Mouse (Mus musculus) intestine, postnatal 0 days (tissue): ENCODE results near the gene Atf4. TPM values are rescaled to one million over a fixed set of nuclear protein-coding genes. Genes with fewer than 3 reads are reported as not detected.
A peak's percentile ranks its signal among the peaks of the same experiment; 100 is the strongest.

Source experiments
- ATAC-seq: fragments of 200-750 bp; cut with Nextera tagmentation; 2 replicates; pipeline ENCODE4 v1.8.0; 2017; ENCODE audit warnings: mild to moderate bottlenecking, moderate TSS enrichment, moderate library complexity
- H3K27ac ChIP-seq: fragments of 300-500 bp; sonication (generic); 2 replicates; pipeline ENCODE4 v1.5.1; 2014; ENCODE audit warnings: mild to moderate bottlenecking, low read depth, low read length, moderate library complexity
- H3K27me3 ChIP-seq: fragments of 300-500 bp; sonication (generic); replicated peaks from 2 replicates; pipeline ENCODE4 v1.6.1; 2014; ENCODE audit warnings: low read length, mixed read lengths; ENCODE audit not compliant: control insufficient read depth, insufficient read depth
- H3K36me3 ChIP-seq: fragments of 300-500 bp; sonication (generic); 2 replicates; pipeline ENCODE4 v1.6.1; 2014; ENCODE audit warnings: mild to moderate bottlenecking, moderate library complexity; ENCODE audit not compliant: control insufficient read depth, insufficient read depth
- H3K4me1 ChIP-seq: fragments of 300-500 bp; sonication (generic); replicated peaks from 2 replicates; pipeline ENCODE4 v1.6.1; 2014; ENCODE audit warnings: antibody characterized with exemption, low read length, mixed read lengths; ENCODE audit not compliant: control insufficient read depth, insufficient read depth
- H3K4me2 ChIP-seq: fragments of 300-500 bp; sonication (generic); replicated peaks from 2 replicates; pipeline ENCODE4 v1.6.1; 2014; ENCODE audit warnings: low read depth, mild to moderate bottlenecking, moderate library complexity
- H3K4me3 ChIP-seq: fragments of 300-500 bp; sonication (generic); 2 replicates; pipeline ENCODE4 v1.5.1; 2014; ENCODE audit warnings: low read depth, low read length
- H3K9ac ChIP-seq: fragments of 300-500 bp; sonication (generic); 2 replicates; pipeline ENCODE4 v1.6.1; 2014; ENCODE audit warnings: mild to moderate bottlenecking, low read depth, low read length
- H3K9me3 ChIP-seq: fragments of 300-500 bp; sonication (generic); 2 replicates; pipeline ENCODE4 v1.6.1; 2016; ENCODE audit warnings: mixed run types; ENCODE audit not compliant: control insufficient read depth
- CTCF ChIP-seq: sonication (generic); IDR thresholded peaks from 2 replicates; pipeline ENCODE4 v1.5.1; 2016; ENCODE audit warnings: low read depth, mild to moderate bottlenecking, control low read depth, antibody characterized with exemption, moderate library complexity
- WGBS: fragments of 180-500 bp; shearing (Covaris S2); extraction: QIAGEN DNeasy Blood & Tissue Kit; methylation state at CpG from one replicate; pipeline ENCODE4 v1.1.7; 2014; 5-methylcytosine and 5-hydroxymethylcytosine counted together
- polyA plus RNA-seq: library from polyadenylated mRNA; unstranded; fragments of >200 nt; fragmentation: Nextera tagmentation; extraction: Ambion mirVana; gene quantifications from 2 replicates; pipeline ENCODE4 v1.2.1, GENCODE M21; 2015

Gene Atf4
- polyA plus RNA-seq, 1 experiment from 2014 or later = 95.2 TPM

DNA sequence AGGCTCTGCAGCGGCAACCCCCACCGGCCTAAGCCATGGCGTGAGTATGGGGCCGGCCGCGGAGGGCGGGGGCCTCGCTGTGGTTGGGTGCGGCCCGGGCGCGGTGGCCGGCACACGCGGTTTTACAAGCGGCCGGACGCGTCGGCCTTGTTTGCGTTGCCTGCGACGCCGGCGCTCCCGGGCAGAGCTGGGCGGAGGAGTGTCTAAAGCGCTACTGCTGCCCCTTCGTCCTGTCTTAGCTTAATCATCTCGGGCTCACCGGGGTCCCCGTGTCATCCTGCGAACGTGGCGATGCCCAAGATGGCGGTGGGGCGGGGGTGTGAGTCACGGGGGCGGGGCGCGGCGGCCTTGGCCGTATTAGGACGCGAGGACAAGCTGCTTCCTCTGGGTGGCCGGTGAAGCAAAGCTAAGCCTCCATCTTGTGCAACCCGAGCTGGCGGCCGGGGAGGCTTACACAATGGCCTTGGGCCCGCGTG, 700 bp downstream of the Atf4 start:
- Histone ChIP-seq H3K4me2 (peak overlapping the region; percentile 96), H3K27ac (peak overlapping the region; percentile 100), H3K36me3 (peaks cover 37% of the 10 kb centered on the region), H3K4me3 (peak overlapping the region; percentile 100), H3K27me3 (no peaks in the 10 kb centered on the region), H3K9ac (peak overlapping the region; percentile 100), H3K4me1 (peaks cover 21% of the 10 kb centered on the region), H3K9me3 (no peaks in the 10 kb centered on the region)
- 0 out of 2 replicates have a peak, but pooled peaks have one; percentile 2 for TF ChIP-seq CTCF
- ATAC-seq = peak; percentile 39
- WGBS = under 1% methylated on average over 51 of the region's 51 CpGs

- peaks cover 33% of the 10 kb centered on the region for H3K36me3 ChIP-seq
- WGBS = 3% methylated on average over 16 of the region's 16 CpGs
- H3K9ac ChIP-seq = peak overlapping the region; percentile 100
- H3K4me3 ChIP-seq = peak overlapping the region; percentile 100
- H3K9me3 ChIP-seq = no peaks in the 10 kb centered on the region
- ATAC-seq = no peak
- TF ChIP-seq CTCF = no peak
- no peaks in the 10 kb centered on the region for H3K27me3 ChIP-seq
- peaks cover 18% of the 10 kb centered on the region for H3K4me1 ChIP-seq
- peak overlapping the region; percentile 96 for H3K4me2 ChIP-seq
- H3K27ac ChIP-seq = peak overlapping the region; percentile 100
These were observed 1.3 kb downstream of the Atf4 start for GRCm38 (mm10) chr15:80256242-80256641.

DNA sequence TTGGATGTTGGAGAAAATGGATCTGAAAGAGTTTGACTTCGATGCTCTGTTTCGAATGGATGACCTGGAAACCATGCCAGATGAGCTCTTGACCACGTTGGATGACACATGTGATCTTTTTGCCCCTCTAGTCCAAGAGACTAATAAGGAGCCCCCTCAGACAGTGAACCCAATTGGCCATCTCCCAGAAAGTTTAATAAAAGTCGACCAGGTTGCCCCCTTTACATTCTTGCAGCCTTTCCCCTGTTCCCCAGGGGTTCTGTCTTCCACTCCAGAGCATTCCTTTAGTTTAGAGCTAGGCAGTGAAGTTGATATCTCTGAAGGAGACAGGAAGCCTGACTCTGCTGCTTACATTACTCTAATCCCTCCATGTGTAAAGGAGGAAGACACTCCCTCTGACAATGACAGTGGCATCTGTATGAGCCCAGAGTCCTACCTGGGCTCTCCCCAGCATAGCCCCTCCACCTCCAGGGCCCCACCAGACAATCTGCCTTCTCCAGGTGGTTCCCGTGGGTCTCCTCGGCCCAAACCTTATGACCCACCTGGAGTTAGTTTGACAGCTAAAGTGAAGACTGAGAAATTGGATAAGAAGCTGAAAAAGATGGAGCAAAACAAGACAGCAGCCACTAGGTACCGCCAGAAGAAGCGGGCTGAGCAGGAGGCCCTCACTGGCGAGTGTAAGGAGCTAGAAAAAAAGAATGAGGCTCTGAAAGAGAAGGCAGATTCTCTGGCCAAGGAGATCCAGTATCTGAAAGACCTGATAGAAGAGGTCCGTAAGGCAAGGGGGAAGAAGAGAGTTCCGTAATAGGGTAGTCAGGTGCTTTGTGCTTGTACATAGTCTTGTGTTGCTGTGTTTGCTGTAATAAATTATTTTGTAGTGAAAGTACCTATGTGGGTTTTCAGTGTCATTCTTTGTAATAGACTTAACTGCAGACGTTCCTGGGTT, 1.9 kb downstream of the Atf4 start:
- peaks cover 12% of the 10 kb centered on the region for H3K4me1 ChIP-seq
- whole genome bisulfite sequencing = 33% methylated on average over 12 of the region's 12 CpGs
- peak overlapping the region; percentile 96 for H3K4me2 ChIP-seq
- H3K9me3 ChIP-seq = no peaks in the 10 kb centered on the region
- TF ChIP-seq CTCF = no peak
- no peak for ATAC-seq
- peak overlapping the region; percentile 100 for H3K4me3 ChIP-seq
- H3K9ac ChIP-seq = peak overlapping the region; percentile 100; the same call in 1 of the 2 replicates
- H3K27me3 ChIP-seq = no peaks in the 10 kb centered on the region
- peak overlapping the region; percentile 100 for H3K27ac ChIP-seq
- peaks cover 27% of the 10 kb centered on the region for H3K36me3 ChIP-seq

- Histone ChIP-seq H3K4me2 (peak overlapping the region; percentile 96), H3K4me3 (peak overlapping the region; percentile 100), H3K27ac (peak overlapping the region; percentile 100), H3K9ac (no peak overlapping the region; the same call in 1 of the 2 replicates), H3K36me3 (peaks cover 26% of the 10 kb centered on the region), H3K9me3 (no peaks in the 10 kb centered on the region), H3K4me1 (peaks cover 12% of the 10 kb centered on the region), H3K27me3 (no peaks in the 10 kb centered on the region)
- peak; percentile 28; the same call in 1 of the 2 replicates for TF ChIP-seq CTCF
- 11% methylated on average over 4 of the region's 4 CpGs for WGBS
- peak; percentile 3; the same call in 1 of the 2 replicates for ATAC-seq
These were observed 2.7 kb downstream of the Atf4 start for GRCm38 (mm10) chr15:80257602-80258239.

- Histone ChIP-seq H3K36me3 (peaks cover 26% of the 10 kb centered on the region), H3K4me1 (peaks cover 8% of the 10 kb centered on the region), H3K4me2 (peak overlapping the region; percentile 96; the same call in 1 of the 2 replicates), H3K27me3 (no peaks in the 10 kb centered on the region), H3K9me3 (no peaks in the 10 kb centered on the region), H3K9ac (no peak overlapping the region), H3K27ac (peak overlapping the region; percentile 100), H3K4me3 (no peak overlapping the region)
- ATAC-seq = no peak
- WGBS = 47% methylated on average over 11 of the region's 11 CpGs
- TF ChIP-seq CTCF = no peak
These were observed 3.5 kb downstream of the Atf4 start for GRCm38 (mm10) chr15:80258240-80259170.
